Mouse (Mus musculus): ENCODE data around the gene Creb3l1. TPM values are rescaled to one million over a fixed set of nuclear protein-coding genes. Genes with fewer than 3 reads are reported as not detected.

The Creb3l1 gene
- polyA plus RNA-seq, 1 experiment from 2014 or later = 1.1 TPM

DNA sequence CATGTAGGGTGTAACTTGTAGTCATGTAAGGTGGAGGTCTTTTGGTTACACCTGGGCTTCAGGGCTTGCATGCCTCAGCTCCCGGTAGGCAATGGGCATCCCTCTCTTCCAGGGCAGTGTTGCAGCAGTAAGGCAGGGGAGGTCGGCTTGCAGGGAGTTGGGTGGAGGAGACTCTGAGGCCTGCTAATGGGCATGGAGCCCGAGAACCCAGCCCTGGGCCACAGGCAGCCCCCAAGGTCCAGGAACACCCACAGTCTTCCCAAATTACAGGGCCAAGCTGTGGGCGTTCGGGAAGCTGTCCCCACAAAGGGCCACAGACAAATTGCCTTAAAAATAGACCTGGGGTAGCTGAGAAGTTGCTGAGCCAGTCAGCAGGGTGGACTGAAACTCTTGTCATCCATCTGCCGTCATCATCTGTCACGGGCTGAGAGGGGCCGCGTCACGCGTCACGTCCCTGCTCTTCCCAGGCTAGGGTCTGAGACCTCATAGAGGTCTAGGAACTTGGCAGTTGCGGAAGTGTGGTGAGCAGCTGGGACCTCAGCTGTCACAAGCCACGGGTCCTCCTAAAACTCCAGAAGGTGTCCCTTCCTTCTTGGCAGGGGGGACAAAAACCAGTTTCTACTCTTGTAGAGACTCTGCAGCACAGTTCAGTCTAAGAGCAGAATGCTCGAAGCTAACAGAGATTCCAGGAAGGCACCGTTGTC, 26.2 kb downstream of the Creb3l1 start:
- no peak overlapping the region for H3K27ac ChIP-seq (replicated peaks)
- H3K9ac ChIP-seq = no peak overlapping the region
- H3K27me3 ChIP-seq = peaks cover 23% of the 10 kb centered on the region; the same call in 1 of the 2 replicates
- no peaks in the 10 kb centered on the region for H3K4me1 ChIP-seq (replicated peaks)
- no peak for ATAC-seq (ENCODE audit: insufficient read depth)
- H3K4me3 ChIP-seq (replicated peaks) = no peak overlapping the region
- 69% methylated on average over 16 of the region's 16 CpGs for WGBS (ENCODE audit: insufficient replicate concordance)
- no peak overlapping the region for H3K4me2 ChIP-seq
- H3K9me3 ChIP-seq (replicated peaks) = no peaks in the 10 kb centered on the region
- H3K36me3 ChIP-seq (replicated peaks) = no peaks in the 10 kb centered on the region

DNA sequence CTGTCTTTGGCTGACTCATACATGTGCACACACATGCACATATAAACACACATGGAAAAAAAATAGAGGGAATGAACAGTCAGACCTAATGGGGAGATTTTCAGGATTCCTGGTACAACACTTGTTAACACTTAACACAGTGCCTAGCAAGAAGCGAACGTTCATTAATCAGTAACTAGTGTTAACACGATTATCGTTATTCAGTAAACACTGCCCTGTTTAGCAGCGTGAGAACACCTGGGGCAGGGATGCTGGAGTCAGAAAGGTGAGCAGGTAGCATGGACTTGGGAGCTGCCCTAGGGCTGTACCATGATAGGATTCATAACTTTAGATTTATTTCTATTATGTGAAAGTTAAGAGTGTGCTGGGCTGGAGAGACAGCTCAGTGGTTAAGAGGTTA, 28.3 kb downstream of the Creb3l1 start:
- Histone ChIP-seq H3K27me3 (peaks cover 23% of the 10 kb centered on the region; the same call in 1 of the 2 replicates), H3K27ac (replicated peaks) (no peak overlapping the region), H3K9me3 (replicated peaks) (no peaks in the 10 kb centered on the region), H3K4me3 (replicated peaks) (no peak overlapping the region), H3K4me1 (replicated peaks) (no peaks in the 10 kb centered on the region), H3K4me2 (no peak overlapping the region), H3K36me3 (replicated peaks) (no peaks in the 10 kb centered on the region), H3K9ac (no peak overlapping the region)
- WGBS (ENCODE audit: insufficient replicate concordance) = 62% methylated on average over 5 of the region's 5 CpGs
- ATAC-seq (ENCODE audit: insufficient read depth) = 0 out of 2 replicates have a peak, but pooled peaks have one; percentile 7

DNA sequence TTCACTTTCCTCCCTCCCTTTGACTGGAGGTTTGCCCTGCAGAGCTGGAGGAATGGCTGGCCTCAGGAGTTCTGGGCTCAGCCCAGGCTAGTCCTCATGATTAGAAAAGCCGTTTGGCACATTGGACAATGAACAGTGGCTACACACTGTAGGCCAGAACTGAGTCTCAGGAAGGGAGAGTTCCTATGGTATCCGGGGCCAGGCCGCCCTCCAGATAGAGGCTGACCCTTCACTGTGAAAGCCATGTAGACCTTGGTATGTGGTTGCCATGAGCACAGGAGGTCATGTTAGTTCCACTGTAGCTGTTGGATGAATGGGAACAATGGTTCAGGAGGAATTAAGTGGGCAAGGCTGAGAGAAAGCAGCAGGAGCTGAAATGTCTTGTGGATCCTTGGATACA, 30.9 kb downstream of the Creb3l1 start:
- no peak for ATAC-seq (ENCODE audit: insufficient read depth)
- H3K4me3 ChIP-seq (replicated peaks) = no peak overlapping the region
- WGBS (ENCODE audit: insufficient replicate concordance) = 48% methylated on average over 3 of the region's 3 CpGs
- H3K9ac ChIP-seq = no peak overlapping the region
- no peaks in the 10 kb centered on the region for H3K9me3 ChIP-seq (replicated peaks)
- H3K4me2 ChIP-seq = no peak overlapping the region
- H3K36me3 ChIP-seq (replicated peaks) = no peaks in the 10 kb centered on the region
- no peak overlapping the region for H3K27ac ChIP-seq (replicated peaks)
- peaks cover 23% of the 10 kb centered on the region; the same call in 1 of the 2 replicates for H3K27me3 ChIP-seq
- H3K4me1 ChIP-seq (replicated peaks) = no peaks in the 10 kb centered on the region

DNA sequence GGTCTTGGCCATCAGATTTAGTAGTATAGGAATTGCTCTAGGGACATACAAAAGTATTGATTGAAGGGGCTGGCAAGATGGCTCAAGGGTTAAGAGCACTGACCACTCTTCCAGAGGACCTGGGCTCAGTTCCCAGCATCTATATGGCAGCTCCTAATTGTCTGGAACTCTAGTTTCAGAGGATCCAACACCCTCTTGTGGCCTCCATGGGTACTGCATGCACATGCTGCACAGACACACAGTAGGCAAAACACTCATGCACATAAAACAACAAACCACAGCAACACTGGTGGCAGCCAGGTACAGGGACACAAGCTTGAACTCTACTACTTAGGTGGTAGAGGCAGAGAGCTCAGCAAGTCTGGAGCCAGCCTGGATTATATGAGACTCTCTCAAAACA, 34.6 kb downstream of the Creb3l1 start:
- no peak overlapping the region for H3K9ac ChIP-seq
- ATAC-seq (ENCODE audit: insufficient read depth) = no peak
- no peak overlapping the region for H3K27ac ChIP-seq (replicated peaks)
- no peak overlapping the region for H3K4me3 ChIP-seq (replicated peaks)
- no peak overlapping the region for H3K4me2 ChIP-seq
- no peaks in the 10 kb centered on the region for H3K9me3 ChIP-seq (replicated peaks)
- H3K27me3 ChIP-seq = peaks cover 4% of the 10 kb centered on the region; the same call in 1 of the 2 replicates
- H3K36me3 ChIP-seq (replicated peaks) = no peaks in the 10 kb centered on the region
- H3K4me1 ChIP-seq (replicated peaks) = peaks cover 12% of the 10 kb centered on the region

DNA sequence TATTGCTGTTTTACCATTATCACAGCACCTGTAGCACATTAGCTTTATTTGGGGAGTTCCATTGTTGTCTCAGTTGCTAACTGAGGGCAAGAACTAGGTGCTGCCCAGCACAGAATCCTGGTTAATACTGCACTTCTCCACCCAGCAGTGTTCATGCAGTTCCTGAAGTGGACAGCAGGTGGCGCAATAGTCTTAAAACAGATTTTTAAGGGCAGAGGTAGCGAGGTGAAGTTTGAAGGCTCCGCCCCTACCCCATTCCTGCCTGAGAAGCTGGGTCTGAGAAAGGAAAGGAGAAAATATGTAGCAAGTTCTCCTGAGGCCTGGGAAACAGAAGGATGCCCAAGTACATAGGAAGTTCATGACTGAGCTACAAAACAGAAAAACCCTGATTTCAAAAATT, 36.8 kb downstream of the Creb3l1 start:
- Histone ChIP-seq H3K4me3 (replicated peaks) (no peak overlapping the region), H3K4me2 (no peak overlapping the region), H3K27ac (replicated peaks) (no peak overlapping the region), H3K4me1 (replicated peaks) (peaks cover 21% of the 10 kb centered on the region), H3K27me3 (no peaks in the 10 kb centered on the region), H3K9me3 (replicated peaks) (no peaks in the 10 kb centered on the region), H3K9ac (no peak overlapping the region), H3K36me3 (replicated peaks) (no peaks in the 10 kb centered on the region)
- no peak for ATAC-seq (ENCODE audit: insufficient read depth)
- 6% methylated on average over 3 of the region's 3 CpGs for WGBS (ENCODE audit: insufficient replicate concordance)

DNA sequence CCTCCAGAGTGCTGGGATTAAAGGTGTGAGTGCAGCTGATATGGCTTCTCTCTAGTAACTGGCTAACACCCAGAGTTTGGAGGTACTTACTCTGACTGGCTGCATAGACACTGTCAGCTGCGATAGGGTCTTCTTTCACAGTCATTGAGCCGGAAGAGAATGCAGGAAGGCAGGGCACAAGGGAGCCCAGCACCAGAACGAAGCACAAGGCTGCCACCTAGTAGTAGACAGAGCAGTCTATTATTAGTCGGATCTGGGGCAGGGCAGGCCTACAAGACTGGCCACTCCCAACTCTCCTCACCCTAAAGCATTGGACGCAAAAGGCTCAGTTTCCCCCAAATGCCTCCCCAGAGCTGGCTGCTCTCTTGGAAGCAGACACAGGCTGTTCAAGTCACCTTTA, 38.2 kb downstream of the Creb3l1 start:
- WGBS (ENCODE audit: insufficient replicate concordance) = 6% methylated on average over 5 of the region's 5 CpGs
- Histone ChIP-seq H3K4me2 (no peak overlapping the region), H3K36me3 (replicated peaks) (no peaks in the 10 kb centered on the region)

DNA sequence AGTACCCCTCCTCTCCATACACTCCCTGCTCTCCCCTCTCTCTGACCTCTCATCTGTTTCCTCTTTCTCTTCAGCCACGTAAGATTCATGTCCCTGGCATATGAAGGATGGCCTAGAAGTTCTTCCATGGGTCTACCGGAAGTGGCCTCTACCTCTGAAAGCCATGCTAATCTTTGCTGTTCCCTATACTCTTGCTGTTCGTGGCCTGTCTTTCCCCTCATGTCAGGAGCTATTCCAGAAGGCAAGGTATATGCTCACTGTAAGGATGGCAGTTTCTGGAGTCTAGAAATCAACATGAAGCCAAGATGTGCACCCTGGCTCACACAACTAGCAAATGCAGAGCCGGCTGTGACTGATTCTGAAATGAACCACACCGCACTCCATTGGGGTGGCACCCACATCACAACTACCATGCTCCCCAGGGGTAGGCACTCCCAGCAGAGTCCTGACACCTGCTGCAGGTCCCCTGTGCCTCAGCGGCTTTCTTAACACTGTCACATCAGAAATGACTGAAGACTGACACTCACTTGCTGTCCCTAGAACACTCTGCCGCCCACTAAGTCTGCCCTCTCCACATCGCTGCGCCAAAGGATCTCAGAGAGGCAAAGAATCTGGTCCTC, 39.3 kb downstream of the Creb3l1 start:
- WGBS (ENCODE audit: insufficient replicate concordance) = 39% methylated on average over 9 of the region's 9 CpGs
- no peak; the same call in 1 of the 2 replicates for ATAC-seq (ENCODE audit: insufficient read depth)

More for the DNA sequence above, 38.2 kb downstream of the Creb3l1 start:
- H3K9me3 ChIP-seq (replicated peaks) = no peaks in the 10 kb centered on the region
- H3K27me3 ChIP-seq = 0 out of 2 replicates have a peak, but pooled peaks cover 2% of the 10 kb centered on the region
- H3K4me3 ChIP-seq (replicated peaks) = no peak overlapping the region
- H3K27ac ChIP-seq (replicated peaks) = no peak overlapping the region; the same call in 1 of the 2 replicates
- no peak overlapping the region for H3K9ac ChIP-seq
- H3K4me1 ChIP-seq (replicated peaks) = peaks cover 21% of the 10 kb centered on the region
- 0 out of 2 replicates have a peak, but pooled peaks have one; percentile 21 for ATAC-seq (ENCODE audit: insufficient read depth)

DNA sequence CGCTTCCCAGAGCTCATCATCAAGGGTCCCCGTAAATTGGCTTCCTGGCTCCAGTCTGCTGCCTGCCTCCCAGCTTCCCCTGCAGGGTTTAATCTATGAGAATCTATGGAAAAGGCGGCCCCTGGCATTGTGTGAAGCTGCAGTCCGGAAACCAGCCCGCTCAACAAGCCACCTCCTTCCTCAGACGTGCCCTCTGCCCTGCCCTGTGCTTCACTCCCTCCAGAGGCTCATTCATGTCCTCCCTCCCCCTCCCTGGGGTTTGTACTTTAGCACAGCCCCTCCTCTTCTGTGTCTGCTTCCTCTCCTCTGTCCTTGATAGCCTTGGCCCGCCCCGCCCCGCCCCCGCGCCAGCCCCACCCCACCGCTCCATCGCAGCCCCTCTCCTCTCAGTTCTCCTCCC, 39.9 kb downstream of the Creb3l1 start:
- peak overlapping the region; percentile 61; the same call in 1 of the 2 replicates for H3K27ac ChIP-seq (replicated peaks)

More for the DNA sequence above, 39.3 kb downstream of the Creb3l1 start:
- Histone ChIP-seq H3K4me3 (replicated peaks) (0 out of 2 replicates have a peak overlapping the region, but pooled peaks have one; percentile 14), H3K27me3 (0 out of 2 replicates have a peak, but pooled peaks cover 5% of the 10 kb centered on the region), H3K4me2 (peak overlapping the region; percentile 55; the same call in 1 of the 2 replicates), H3K36me3 (replicated peaks) (no peaks in the 10 kb centered on the region), H3K9ac (no peak overlapping the region), H3K4me1 (replicated peaks) (peaks cover 21% of the 10 kb centered on the region), H3K27ac (replicated peaks) (peak overlapping the region; percentile 33), H3K9me3 (replicated peaks) (no peaks in the 10 kb centered on the region)

DNA sequence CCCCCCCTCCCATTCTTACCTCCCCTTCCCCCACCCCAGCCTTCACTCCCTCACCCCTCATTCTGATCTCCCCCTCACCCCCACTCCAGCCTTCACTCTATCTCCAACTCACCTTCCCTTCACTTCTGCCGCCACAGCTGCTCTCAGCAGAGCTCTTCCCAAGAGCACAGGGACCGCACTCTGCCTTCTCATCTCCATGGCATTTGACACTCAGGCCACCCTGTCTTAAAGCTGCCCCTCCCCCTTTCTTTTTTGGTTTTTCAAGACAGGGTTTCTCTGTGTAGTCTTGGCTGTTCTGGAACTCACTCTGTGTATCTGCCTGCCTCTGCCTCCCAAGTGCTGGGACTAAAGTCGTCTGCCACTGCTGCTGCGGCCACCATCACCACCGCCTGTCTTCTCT, 43.5 kb downstream of the Creb3l1 start:
- Histone ChIP-seq H3K27ac (replicated peaks) (no peak overlapping the region), H3K27me3 (peaks cover 41% of the 10 kb centered on the region), H3K4me3 (replicated peaks) (no peak overlapping the region), H3K36me3 (replicated peaks) (no peaks in the 10 kb centered on the region), H3K9ac (no peak overlapping the region), H3K9me3 (replicated peaks) (no peaks in the 10 kb centered on the region), H3K4me1 (replicated peaks) (peaks cover 26% of the 10 kb centered on the region), H3K4me2 (no peak overlapping the region)
- WGBS (ENCODE audit: insufficient replicate concordance) = 50% methylated on average over 5 of the region's 5 CpGs
- no peak for ATAC-seq (ENCODE audit: insufficient read depth)

More for the DNA sequence above, 39.9 kb downstream of the Creb3l1 start:
- Histone ChIP-seq H3K36me3 (replicated peaks) (no peaks in the 10 kb centered on the region), H3K9me3 (replicated peaks) (no peaks in the 10 kb centered on the region), H3K4me2 (peak overlapping the region; percentile 55), H3K9ac (no peak overlapping the region), H3K27me3 (peaks cover 5% of the 10 kb centered on the region; the same call in 1 of the 2 replicates), H3K4me3 (replicated peaks) (0 out of 2 replicates have a peak overlapping the region, but pooled peaks have one; percentile 14), H3K4me1 (replicated peaks) (peaks cover 21% of the 10 kb centered on the region)
- 2% methylated on average over 9 of the region's 13 CpGs for WGBS (ENCODE audit: insufficient replicate concordance)
- ATAC-seq (ENCODE audit: insufficient read depth) = peak; percentile 83

DNA sequence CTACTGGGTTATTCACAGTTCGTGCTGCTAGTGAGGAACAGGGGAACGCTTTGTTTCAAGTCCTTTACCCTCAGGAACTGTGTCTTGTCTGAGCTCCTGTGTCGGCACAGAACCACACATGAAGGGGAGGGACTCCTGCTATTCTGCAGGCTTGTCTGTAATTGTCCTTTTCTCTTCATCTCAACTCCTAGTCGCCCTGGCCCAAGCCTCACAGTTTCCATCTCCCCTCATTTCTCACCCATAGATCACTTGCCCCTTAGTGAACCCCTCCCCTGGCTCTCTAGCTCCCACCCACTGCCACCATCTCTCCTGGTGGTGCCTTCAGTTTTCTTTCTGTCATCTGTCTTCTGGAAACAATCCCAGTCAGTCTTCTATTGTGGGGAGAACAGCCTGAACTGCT, 44.1 kb downstream of the Creb3l1 start:
- Histone ChIP-seq H3K27ac (replicated peaks) (no peak overlapping the region), H3K4me2 (no peak overlapping the region), H3K9ac (no peak overlapping the region), H3K4me1 (replicated peaks) (peaks cover 30% of the 10 kb centered on the region), H3K27me3 (peaks cover 47% of the 10 kb centered on the region), H3K9me3 (replicated peaks) (no peaks in the 10 kb centered on the region), H3K4me3 (replicated peaks) (no peak overlapping the region), H3K36me3 (replicated peaks) (no peaks in the 10 kb centered on the region)
- WGBS (ENCODE audit: insufficient replicate concordance) = 41% methylated on average over 4 of the region's 4 CpGs
- no peak for ATAC-seq (ENCODE audit: insufficient read depth)

DNA sequence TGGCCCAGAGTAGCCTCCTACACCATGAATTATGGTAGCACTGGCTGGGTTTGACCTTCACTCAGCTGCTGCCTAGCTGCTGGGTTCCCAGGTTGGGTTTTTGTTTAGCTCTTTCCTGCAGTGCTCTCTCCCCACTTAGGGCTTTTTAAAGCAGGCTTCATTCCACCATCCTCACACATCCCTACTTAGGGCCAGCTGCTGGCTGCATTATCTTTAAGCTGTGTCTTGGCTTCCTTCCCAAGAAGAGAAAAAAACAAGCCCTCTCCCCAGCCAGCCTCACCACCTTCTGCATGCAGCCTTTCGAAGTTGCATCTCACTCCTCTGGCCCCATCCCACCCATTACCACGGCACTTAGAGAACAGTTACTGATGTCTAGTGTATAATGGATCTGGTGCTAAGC, 45.8 kb downstream of the Creb3l1 start:
- 15% methylated on average over 2 of the region's 2 CpGs for WGBS (ENCODE audit: insufficient replicate concordance)

More for the DNA sequence above, 45.8 kb downstream of the Creb3l1 start:
- no peak for ATAC-seq (ENCODE audit: insufficient read depth)
- Histone ChIP-seq H3K36me3 (replicated peaks) (no peaks in the 10 kb centered on the region), H3K4me1 (replicated peaks) (peaks cover 17% of the 10 kb centered on the region), H3K9ac (no peak overlapping the region), H3K9me3 (replicated peaks) (no peaks in the 10 kb centered on the region), H3K27me3 (peaks cover 64% of the 10 kb centered on the region), H3K4me3 (replicated peaks) (no peak overlapping the region), H3K4me2 (no peak overlapping the region), H3K27ac (replicated peaks) (no peak overlapping the region)
